Mouse (Mus musculus): Measurements from ENCODE around the gene Kras.

Gene Kras

DNA sequence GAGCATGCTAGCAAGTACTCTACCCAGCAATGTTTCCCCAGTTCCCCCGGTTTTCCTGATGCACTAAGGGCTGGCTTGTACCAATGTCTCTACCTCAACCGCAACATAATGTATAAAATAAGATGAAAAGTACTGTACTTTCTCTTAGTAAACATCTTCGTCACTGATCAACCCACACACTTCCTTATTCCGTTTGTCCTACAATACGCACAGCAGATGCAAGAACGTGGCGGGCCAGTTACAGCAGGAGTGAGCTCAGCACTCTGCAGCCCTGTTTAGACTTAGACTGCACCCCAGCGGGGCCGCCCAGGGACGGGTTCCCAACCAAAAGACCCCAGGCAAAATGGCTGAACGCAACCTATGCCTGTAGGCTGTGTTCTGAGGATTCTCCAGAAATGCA lies 56.6 kb downstream of the Kras start:
- in situ Hi-C loops (cut with MboI, MseI) = no loop called here

DNA sequence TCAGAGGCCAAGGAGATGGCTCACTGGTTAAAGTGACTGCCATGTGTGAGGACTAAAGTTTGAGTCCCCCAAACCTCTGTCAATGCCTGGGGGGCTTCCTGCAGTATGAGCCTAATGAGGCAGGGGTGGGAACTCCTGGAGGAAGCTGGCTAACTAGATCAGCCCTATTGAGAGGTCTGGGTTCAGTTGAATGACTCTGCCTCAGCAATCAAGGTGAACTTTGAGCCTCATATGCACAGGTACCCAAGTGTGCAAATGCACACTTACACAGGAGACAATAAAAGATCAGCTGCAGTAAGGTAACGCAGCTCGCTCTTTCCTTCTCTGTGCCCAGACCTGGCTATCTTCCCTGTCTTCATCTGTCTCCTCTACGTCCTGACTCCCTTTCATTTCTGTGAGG lies 57.0 kb downstream of the Kras start:
- in situ Hi-C loops (cut with MboI, MseI) = no loop called here

DNA sequence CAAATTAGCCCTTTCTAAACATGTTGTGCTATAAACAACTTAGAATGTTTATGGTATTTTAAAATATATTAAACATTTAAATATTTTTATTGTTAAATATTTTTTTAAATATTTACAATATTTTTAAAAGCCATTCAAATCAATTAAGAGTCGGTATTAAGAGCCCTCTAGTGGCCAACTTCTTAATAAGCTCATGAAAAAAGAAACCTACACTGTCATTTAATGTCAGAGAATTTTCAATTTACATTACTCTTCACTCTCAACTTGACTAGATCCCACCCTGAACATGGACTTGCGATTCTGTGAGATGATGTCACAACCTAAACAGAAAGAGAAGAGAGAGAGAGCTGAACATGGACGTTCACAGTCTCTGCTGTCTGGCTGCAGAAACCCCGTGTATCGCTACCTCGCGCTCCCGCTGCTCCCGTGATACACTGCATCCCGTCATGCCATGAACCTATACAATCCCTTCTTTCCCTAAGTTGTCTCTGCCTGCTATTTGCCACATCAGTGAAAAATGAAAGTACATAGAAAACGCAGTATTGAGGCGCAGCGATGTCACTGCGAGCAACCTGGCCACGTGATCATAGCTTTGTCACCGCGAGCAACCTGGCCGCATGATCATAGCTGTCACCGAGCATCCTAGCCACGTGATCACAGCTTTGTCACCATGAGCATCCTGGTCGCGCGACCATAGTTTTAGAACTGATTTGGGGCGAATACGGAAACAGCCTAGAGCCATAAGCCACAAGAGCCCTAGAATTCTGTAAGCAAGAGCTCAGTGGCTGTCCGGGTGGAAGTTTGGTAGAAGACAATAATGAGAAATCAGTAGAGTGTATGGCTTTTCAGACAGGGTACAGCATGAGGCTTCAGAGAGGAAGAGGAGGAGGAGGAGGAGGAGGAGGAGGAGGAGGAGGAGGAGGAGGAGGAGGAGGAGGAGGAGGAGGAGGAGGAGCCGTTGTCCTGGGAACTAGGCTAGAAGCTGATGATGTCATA lies 62.6 kb downstream of the Kras start:
- in situ Hi-C loops (cut with MboI, MseI) = loop anchor here (10.0 kb wide), 1 partner anchor 907 kb away; no protein-coding TSS in a partner anchor

DNA sequence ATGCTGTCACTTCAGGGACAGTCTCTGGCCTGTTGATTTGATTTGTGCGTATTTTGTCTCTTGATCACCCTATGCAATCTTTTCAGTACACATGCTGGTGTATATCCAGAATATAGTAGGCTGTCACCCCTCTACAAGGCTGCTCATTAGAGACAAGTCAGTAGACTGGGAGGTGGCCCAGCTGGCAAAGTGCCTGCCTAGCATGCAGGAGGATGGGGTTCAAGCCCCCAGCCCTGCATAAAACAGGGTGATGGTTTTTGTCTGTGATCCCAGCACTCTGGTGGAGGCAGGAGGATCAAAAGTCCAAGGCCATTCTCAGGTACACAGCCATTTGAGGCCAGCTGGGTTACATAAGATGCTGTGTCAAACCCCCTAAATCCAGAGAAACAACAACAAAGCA lies 63.9 kb downstream of the Kras start:
- in situ Hi-C loops (cut with MboI, MseI) = loop anchor here (10.0 kb wide), 1 partner anchor 909 kb away; no protein-coding TSS in a partner anchor

DNA sequence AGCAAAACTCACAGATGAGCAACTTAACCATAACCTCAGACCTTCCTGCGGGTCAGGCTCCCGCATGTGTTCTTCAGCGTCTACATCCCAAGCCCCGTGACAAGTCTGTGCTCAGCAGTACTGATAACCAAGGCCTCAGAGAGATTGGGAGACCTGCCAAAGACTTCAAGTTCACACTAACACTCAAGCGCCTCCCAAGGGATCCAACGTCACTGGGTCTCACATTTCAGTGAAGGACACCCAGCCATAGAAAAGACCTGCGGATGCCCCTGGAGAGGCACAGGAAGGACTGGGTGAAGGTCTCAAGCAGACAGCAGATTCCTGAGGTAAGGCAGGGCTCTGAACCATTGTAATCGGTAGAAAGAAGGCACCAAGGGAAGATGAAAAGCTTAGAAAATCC lies 68.0 kb downstream of the Kras start:
- in situ Hi-C loops (cut with MboI, MseI) = loop anchor here (5.0 to 10.0 kb wide), 2 partner anchors 40 to 913 kb away; no protein-coding TSS in a partner anchor

DNA sequence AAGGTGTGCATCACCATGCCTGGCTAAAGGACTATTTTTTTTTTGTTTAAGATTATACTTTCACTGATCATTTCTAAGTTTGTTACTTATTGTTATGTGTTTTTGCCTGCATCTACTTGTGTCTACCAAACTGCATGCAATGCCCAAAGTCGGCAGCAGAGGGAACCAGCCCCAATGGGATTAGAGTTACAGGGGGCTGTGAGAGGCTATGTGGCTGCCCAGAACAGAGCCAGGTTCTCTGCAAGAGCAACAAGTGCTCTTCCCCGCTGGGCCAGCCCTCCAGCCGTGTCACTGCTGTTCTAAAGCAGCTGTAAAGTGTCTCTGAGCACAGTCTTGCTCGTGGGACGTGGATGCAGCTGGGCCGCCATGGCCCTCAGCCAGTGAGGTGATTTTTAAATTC lies 70.4 kb downstream of the Kras start:
- in situ Hi-C loops (cut with MboI, MseI) = loop anchor here (5.0 to 10.0 kb wide), 2 partner anchors 37 to 915 kb away; no protein-coding TSS in a partner anchor

DNA sequence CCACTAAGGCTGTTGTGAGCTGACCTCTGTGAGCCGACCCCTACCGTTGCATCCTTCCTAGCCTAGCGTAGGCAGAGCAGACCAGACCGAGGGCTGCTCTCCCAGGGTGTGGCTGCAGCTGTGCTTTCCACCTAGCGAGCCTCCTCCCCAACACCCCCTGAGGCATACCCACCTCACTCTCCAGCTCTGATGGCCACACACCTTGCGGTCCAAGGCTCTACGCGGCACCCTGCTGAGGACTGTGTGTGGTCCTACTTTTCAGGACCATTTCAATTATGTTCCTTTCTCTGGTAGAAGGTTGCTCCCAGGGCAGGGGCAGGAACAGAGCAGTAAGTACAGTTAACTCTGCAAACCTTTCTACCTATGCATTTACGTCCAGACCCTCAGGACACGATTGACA lies 73.6 kb downstream of the Kras start:
- in situ Hi-C loops (cut with MboI, MseI) = no loop called here

DNA sequence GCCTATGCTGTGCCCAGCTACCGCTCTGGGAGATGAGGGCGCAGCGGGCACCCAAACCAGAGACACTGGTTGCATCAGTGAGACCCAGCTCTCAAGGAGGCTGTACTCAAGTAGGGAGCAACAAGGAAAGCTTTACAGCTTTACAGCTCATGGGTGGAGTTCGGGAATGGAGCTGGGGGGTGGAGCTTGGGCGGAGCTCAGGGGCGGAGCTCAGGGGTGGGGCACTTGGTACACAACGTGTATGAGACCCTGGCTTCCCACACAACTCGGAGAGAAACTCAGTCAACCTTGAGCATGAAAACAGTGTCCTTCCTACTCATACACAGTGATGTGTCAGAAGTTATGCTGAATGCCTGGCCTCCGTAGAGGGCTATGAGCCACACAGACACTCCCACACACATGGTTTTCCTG lies 74.5 kb downstream of the Kras start:
- in situ Hi-C loops (cut with MboI, MseI) = no loop called here

DNA sequence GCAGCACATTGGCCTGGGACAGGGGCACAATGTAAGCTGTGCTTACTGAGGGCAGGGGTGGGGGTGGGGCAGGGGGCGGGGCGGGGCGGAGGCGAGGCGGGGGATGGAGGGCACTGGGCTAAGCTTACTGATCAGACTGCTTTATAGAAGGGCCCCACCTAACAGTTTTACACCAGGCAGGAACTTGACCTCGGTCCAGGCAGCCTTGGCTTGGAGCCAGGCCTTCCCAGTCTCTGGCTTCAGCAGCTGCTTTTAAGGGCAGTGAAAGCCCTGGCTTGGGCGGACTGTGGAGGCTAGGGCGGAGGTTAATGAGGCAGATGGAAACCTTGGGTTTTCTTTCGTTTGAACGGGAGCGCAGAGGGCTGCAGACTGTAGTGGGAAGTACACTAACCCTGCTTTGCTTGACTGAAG lies 76.3 kb downstream of the Kras start:
- in situ Hi-C loops (cut with MboI, MseI) = loop anchor here (5.0 kb wide), 1 partner anchor 86 kb away; no protein-coding TSS in a partner anchor

DNA sequence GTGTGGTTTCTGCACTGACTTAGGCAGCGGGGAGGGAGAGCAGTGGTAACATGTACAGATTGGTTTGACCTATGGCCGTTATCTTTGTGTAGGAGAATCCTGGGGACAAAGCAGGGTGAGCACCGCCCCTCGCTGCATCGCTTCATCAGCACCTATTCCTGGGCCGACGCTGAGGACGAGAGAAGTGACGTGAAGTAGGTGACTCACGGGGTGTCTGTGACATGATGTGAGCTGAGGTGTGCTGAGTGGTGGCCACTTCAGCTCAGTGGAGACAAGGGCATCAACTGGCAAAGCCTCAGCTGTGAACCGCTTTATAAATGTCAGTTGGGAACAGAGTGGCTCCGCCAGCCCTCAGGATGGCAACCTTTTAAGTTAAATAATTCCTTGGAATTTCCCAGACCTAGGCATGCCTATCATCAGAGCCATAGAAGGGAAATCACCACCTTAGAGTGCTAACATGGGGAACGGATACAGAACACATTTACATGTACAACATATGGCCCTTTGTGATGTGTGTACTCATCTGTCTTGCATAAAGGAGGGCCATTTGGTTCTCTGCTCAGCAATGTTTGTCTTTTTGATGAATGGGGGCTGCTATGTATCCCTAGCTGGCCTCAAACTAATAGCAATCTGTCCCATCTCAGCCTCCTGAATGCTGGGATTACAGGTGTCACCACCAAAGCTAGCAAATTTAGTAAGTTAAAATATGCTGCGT lies 78.0 kb downstream of the Kras start:
- in situ Hi-C loops (cut with MboI, MseI) = loop anchor here (5.0 kb wide), 1 partner anchor 85 kb away; no protein-coding TSS in a partner anchor

Data from T-helper 2 cell (primary cell).